Mouse (Mus musculus) CH12F3 (cell line): Measurements from ENCODE around the gene Uimc1.
"Not testable (repeated sequence)": the region's sequence is repeated elsewhere in the genome, so short reads cannot be mapped to it uniquely, and the experiment has no call there.

ENCODE experiments used
- in situ Hi-C: fragments of 300-500 bp; cut with MboI; formaldehyde crosslinking; loops from 2 replicates; pipeline ENCODE4 v1.14.3; 2020; ENCODE audit warnings: low sequenced_read_pairs

Gene Uimc1

GRCm38 (mm10) chr13:55099726-55100478 lies at the start of gene Uimc1:
Gene Uimc1, minus strand, starts transcription at chr13:55100300.
- in situ Hi-C loops: no loop called here

- in situ Hi-C loops: no loop called here
Measured at GRCm38 (mm10) chr13:55140271-55140670, 40.2 kb upstream of the Uimc1 start.

GRCm38 (mm10) chr13:55135382-55135781 lies 35.3 kb upstream of the Uimc1 start:
- in situ Hi-C loops: no loop called here

GRCm38 (mm10) chr13:55133448-55133847 lies 33.3 kb upstream of the Uimc1 start, which contains the start of gene Gm17617:
Gene Gm17617, minus strand, starts transcription at chr13:55133548.
- in situ Hi-C loops: no loop called here

- in situ Hi-C loops: no loop called here
Measured at GRCm38 (mm10) chr13:55124903-55125302, 24.8 kb upstream of the Uimc1 start.

GRCm38 (mm10) chr13:55114375-55114774 lies 14.3 kb upstream of the Uimc1 start:
- in situ Hi-C loops: no loop called here

- in situ Hi-C loops: no loop called here
Measured at GRCm38 (mm10) chr13:55107694-55108093, 7.6 kb upstream of the Uimc1 start.

GRCm38 (mm10) chr13:55107116-55107515 lies 7.0 kb upstream of the Uimc1 start:
- in situ Hi-C loops: no loop called here

- in situ Hi-C loops: no loop called here
Measured at GRCm38 (mm10) chr13:55105953-55106691, 6.0 kb upstream of the Uimc1 start.

- in situ Hi-C loops: no loop called here
Measured at GRCm38 (mm10) chr13:55105045-55105952, 5.2 kb upstream of the Uimc1 start, which contains the start of gene Zfp346. Gene Zfp346, plus strand, starts transcription at chr13:55105311.

- in situ Hi-C loops: no loop called here
Measured at GRCm38 (mm10) chr13:55103351-55103750, 3.3 kb upstream of the Uimc1 start.

- in situ Hi-C loops: no loop called here
Measured at GRCm38 (mm10) chr13:55102366-55102765, 2.3 kb upstream of the Uimc1 start.

- in situ Hi-C loops: no loop called here
Measured at GRCm38 (mm10) chr13:55101627-55102026, 1.5 kb upstream of the Uimc1 start.

GRCm38 (mm10) chr13:55099066-55099725 lies 904 bp downstream of the Uimc1 start:
- in situ Hi-C loops: no loop called here

- in situ Hi-C loops: not testable (repeated sequence)
Measured at GRCm38 (mm10) chr13:55097841-55098240, 2.3 kb downstream of the Uimc1 start.

- in situ Hi-C loops: no loop called here
Measured at GRCm38 (mm10) chr13:55092588-55092987, 7.5 kb downstream of the Uimc1 start.

GRCm38 (mm10) chr13:55075597-55075996 lies 24.5 kb downstream of the Uimc1 start:
- in situ Hi-C loops: no loop called here

GRCm38 (mm10) chr13:55071322-55071721 lies 28.8 kb downstream of the Uimc1 start:
- in situ Hi-C loops: no loop called here

- in situ Hi-C loops: no loop called here
Measured at GRCm38 (mm10) chr13:55069719-55070118, 30.4 kb downstream of the Uimc1 start.

- in situ Hi-C loops: no loop called here
Measured at GRCm38 (mm10) chr13:55063276-55063675, 36.8 kb downstream of the Uimc1 start.
